Mouse (Mus musculus) forebrain, embryonic 14.5 days (tissue): ENCODE data around the gene Btbd2. TPM values are rescaled to one million over a fixed set of nuclear protein-coding genes. Genes with fewer than 3 reads are reported as not detected.
A peak's percentile ranks its signal among the peaks of the same experiment; 100 is the strongest.

ENCODE experiments used
- ATAC-seq: fragments of 200-750 bp; cut with Nextera tagmentation; 2 replicates; pipeline ENCODE4 v1.8.0; 2017; ENCODE audit warnings: mild to moderate bottlenecking, moderate library complexity
- DNase-seq: peaks from one replicate; pipeline ENCODE4 v3.0.0-alpha.2; 2015; ENCODE audit warnings: low spot score
- H3K27ac ChIP-seq: fragments of 300-500 bp; sonication (generic); 2 replicates; pipeline ENCODE4 v1.5.1; 2014; ENCODE audit warnings: low read depth, mild to moderate bottlenecking, control low read depth, low read length, moderate library complexity
- H3K27me3 ChIP-seq: fragments of 300-500 bp; sonication (generic); replicated peaks from 2 replicates; pipeline ENCODE4 v1.6.1; 2014; ENCODE audit warnings: low read length, control low read depth, mixed read lengths; ENCODE audit not compliant: control insufficient read depth, insufficient read depth
- H3K36me3 ChIP-seq: fragments of 300-500 bp; sonication (generic); 2 replicates; pipeline ENCODE4 v1.6.1; 2014; ENCODE audit warnings: low read length, control low read depth; ENCODE audit not compliant: control insufficient read depth, insufficient read depth
- H3K4me1 ChIP-seq: fragments of 300-500 bp; sonication (generic); 2 replicates; pipeline ENCODE4 v1.6.1; 2014; ENCODE audit warnings: antibody characterized with exemption, low read length, control low read depth; ENCODE audit not compliant: control insufficient read depth, insufficient read depth
- H3K4me2 ChIP-seq: fragments of 300-500 bp; sonication (generic); 2 replicates; pipeline ENCODE4 v1.6.1; 2014; ENCODE audit warnings: mild to moderate bottlenecking, control low read depth, low read length
- H3K4me3 ChIP-seq: fragments of 300-500 bp; sonication (generic); 2 replicates; pipeline ENCODE4 v1.5.1; 2014; ENCODE audit warnings: low read depth, low read length, control low read depth
- H3K9ac ChIP-seq: fragments of 300-500 bp; sonication (generic); 2 replicates; pipeline ENCODE4 v1.6.1; 2014; ENCODE audit warnings: mild to moderate bottlenecking, low read length, control low read depth, moderate library complexity
- H3K9me3 ChIP-seq: fragments of 300-500 bp; sonication (generic); replicated peaks from 2 replicates; pipeline ENCODE4 v1.6.1; 2016; ENCODE audit warnings: low read length, control low read depth, mixed read lengths; ENCODE audit not compliant: control insufficient read depth
- WGBS: fragments of 180-500 bp; shearing (Covaris S2); extraction: QIAGEN DNeasy Blood & Tissue Kit; methylation state at CpG from one replicate; pipeline ENCODE4 v1.1.7; 2014; 5-methylcytosine and 5-hydroxymethylcytosine counted together
- polyA plus RNA-seq: library from polyadenylated mRNA; unstranded; fragments of >200 nt; fragmentation: Nextera tagmentation; extraction: Ambion mirVana; gene quantifications from 2 replicates; pipeline ENCODE4 v1.2.1, GENCODE M21; 2014

Btbd2 gene
- polyA plus RNA-seq, 1 experiment from 2014 or later = 42.6 TPM

- H3K4me1 ChIP-seq = no peaks in the 10 kb centered on the region
- H3K27me3 ChIP-seq = no peaks in the 10 kb centered on the region
- DNase-seq = no peak
- no peak overlapping the region for H3K4me2 ChIP-seq
- no peak overlapping the region for H3K9ac ChIP-seq
- H3K4me3 ChIP-seq = no peak overlapping the region
- no peak for ATAC-seq
- no peak overlapping the region for H3K27ac ChIP-seq
- peaks cover 61% of the 10 kb centered on the region for H3K36me3 ChIP-seq
- 93% methylated on average over 10 of the region's 10 CpGs for WGBS
- H3K9me3 ChIP-seq = no peaks in the 10 kb centered on the region
These were observed 9.9 kb downstream of the Btbd2 start for GRCm38 (mm10) chr10:80646936-80647335.

DNA sequence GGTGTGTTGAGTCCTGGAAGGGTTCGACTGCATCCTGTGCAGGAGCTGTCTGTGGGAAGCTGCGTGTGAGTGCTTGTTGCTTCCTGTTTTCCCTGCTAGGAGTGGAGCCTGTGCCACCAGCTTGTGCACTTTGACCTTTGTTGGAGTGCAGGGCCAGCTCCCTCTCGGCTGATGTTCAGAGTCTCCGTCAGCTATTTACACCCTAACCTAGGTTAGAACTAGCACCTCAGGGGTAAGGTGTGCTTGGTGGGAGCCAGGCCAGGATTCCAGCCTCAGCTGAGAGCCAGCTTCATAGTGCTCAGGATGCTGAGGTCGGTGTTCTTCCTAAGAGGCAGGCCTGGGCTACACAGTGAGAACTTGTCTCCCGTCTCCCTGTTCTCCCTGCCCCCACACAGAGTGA lies 21.5 kb downstream of the Btbd2 start:
- Histone ChIP-seq H3K4me2 (no peak overlapping the region), H3K4me1 (no peaks in the 10 kb centered on the region), H3K9me3 (no peaks in the 10 kb centered on the region), H3K9ac (no peak overlapping the region), H3K27ac (no peak overlapping the region), H3K27me3 (no peaks in the 10 kb centered on the region), H3K36me3 (peaks cover 64% of the 10 kb centered on the region), H3K4me3 (no peak overlapping the region)
- 84% methylated on average over 6 of the region's 6 CpGs for WGBS
- DNase-seq (no peak), ATAC-seq (no peak)

DNA sequence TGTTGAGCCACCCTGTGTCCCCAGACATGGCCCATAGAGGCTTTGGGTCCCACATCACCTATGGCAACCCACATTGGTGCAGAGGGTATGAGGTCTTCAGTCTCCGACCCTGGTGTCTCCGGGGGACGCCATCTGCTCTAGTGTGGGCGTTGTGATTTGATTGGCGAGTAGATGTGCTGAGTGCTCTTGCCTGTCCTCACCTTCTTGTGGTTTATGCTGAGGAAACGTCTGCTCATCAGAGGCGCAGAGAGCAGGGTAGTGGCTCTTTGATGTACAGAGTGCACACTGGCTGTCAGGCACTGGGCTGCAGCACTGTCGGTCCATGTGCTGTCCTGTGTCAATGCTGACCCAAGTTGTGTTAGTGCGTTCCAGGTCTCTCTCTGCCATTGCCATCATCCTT lies 27.9 kb downstream of the Btbd2 start:
- peaks cover 3% of the 10 kb centered on the region for H3K4me1 ChIP-seq
- H3K9ac ChIP-seq = no peak overlapping the region
- H3K4me3 ChIP-seq = no peak overlapping the region
- DNase-seq (no peak), ATAC-seq (no peak)
- no peaks in the 10 kb centered on the region for H3K9me3 ChIP-seq
- no peak overlapping the region for H3K4me2 ChIP-seq
- peaks cover 4% of the 10 kb centered on the region for H3K36me3 ChIP-seq
- 86% methylated on average over 9 of the region's 9 CpGs for WGBS
- H3K27me3 ChIP-seq = no peaks in the 10 kb centered on the region
- H3K27ac ChIP-seq = no peak overlapping the region

GRCm38 (mm10) chr10:80627685-80628084 lies 29.2 kb downstream of the Btbd2 start:
- no peak for DNase-seq

GRCm38 (mm10) chr10:80625764-80626163 lies 31.1 kb downstream of the Btbd2 start:
- no peaks in the 10 kb centered on the region for H3K27me3 ChIP-seq
- H3K4me1 ChIP-seq = peaks cover 14% of the 10 kb centered on the region
- H3K4me3 ChIP-seq = no peak overlapping the region
- no peak for DNase-seq
- H3K9ac ChIP-seq = no peak overlapping the region
- H3K36me3 ChIP-seq = 0 out of 2 replicates have a peak, but pooled peaks cover 4% of the 10 kb centered on the region
- no peak overlapping the region for H3K27ac ChIP-seq
- ATAC-seq = no peak
- 91% methylated on average over 4 of the region's 4 CpGs for WGBS
- no peaks in the 10 kb centered on the region for H3K9me3 ChIP-seq
- no peak overlapping the region for H3K4me2 ChIP-seq

More at GRCm38 (mm10) chr10:80627685-80628084, 29.2 kb downstream of the Btbd2 start:
- H3K36me3 ChIP-seq = 0 out of 2 replicates have a peak, but pooled peaks cover 4% of the 10 kb centered on the region
- no peak for ATAC-seq
- no peaks in the 10 kb centered on the region for H3K9me3 ChIP-seq
- WGBS = 71% methylated on average over 2 of the region's 2 CpGs
- peaks cover 10% of the 10 kb centered on the region for H3K4me1 ChIP-seq
- H3K4me2 ChIP-seq = no peak overlapping the region
- no peak overlapping the region for H3K4me3 ChIP-seq
- no peak overlapping the region for H3K27ac ChIP-seq
- no peak overlapping the region; the same call in 1 of the 2 replicates for H3K9ac ChIP-seq
- H3K27me3 ChIP-seq = no peaks in the 10 kb centered on the region

- Histone ChIP-seq H3K27ac (peak overlapping the region; percentile 68), H3K4me2 (peak overlapping the region; percentile 99), H3K4me1 (peaks cover 14% of the 10 kb centered on the region), H3K36me3 (0 out of 2 replicates have a peak, but pooled peaks cover 4% of the 10 kb centered on the region), H3K4me3 (peak overlapping the region; percentile 90), H3K9me3 (no peaks in the 10 kb centered on the region), H3K9ac (peak overlapping the region; percentile 93), H3K27me3 (no peaks in the 10 kb centered on the region)
- ATAC-seq (no peak), DNase-seq (peak; percentile 13)
- WGBS = 17% methylated on average over 15 of the region's 15 CpGs
These were observed 33.2 kb downstream of the Btbd2 start for GRCm38 (mm10) chr10:80623457-80624191.

DNA sequence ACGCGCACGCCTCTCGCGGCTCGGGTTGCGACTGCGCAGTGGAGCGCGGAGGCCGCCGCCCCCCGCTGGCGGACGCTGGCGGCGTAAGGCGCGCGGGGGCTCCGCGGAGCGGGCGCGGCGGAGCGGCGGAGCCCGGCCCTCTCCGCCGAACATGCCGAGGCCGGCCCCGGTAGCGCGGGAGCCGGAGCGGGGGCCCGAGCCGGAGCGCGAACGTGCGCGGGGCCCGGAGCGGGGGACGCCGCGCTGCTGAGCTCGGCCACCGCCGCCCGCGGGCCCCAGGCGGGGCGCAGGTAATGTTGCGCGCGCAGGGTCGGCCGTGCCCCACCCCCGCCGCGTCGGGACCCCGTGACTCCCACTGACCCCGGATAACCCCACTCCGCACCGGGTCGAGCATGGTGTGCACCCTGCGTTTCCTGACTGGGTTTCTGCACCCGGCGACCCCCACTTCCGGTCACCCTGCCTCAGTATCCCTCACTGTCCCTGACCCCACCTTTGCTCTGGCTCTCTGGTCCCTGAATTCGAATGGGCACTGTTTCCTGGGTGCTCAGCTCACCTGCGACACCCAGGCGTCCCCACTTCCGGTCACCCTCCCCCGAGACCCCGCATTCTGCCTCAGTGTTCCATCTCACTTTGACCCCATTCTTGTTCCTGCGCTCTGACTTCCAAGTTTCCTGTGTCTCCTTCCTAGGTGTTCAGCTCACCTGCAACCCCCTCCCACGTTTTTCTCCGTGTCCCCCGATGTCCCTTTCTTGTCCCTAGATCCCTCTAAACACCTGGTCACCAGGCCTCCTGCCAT lies 34.0 kb downstream of the Btbd2 start, which contains the start of gene Csnk1g2:
Gene Csnk1g2 (plus strand): TSS at position 178 of the 796 bp plus-strand sequence.
- WGBS = under 1% methylated on average over 62 of the region's 85 CpGs
- peak within 1 kb of the TSS; percentile 93 for H3K9ac ChIP-seq
- no peak for DNase-seq

GRCm38 (mm10) chr10:80621940-80622660 lies 34.8 kb downstream of the Btbd2 start:
- H3K9me3 ChIP-seq = no peaks in the 10 kb centered on the region
- under 1% methylated on average over 64 of the region's 64 CpGs for WGBS
- DNase-seq (peak; percentile 100), ATAC-seq (peak; percentile 97)
- peak overlapping the region; percentile 99 for H3K4me2 ChIP-seq
- 0 out of 2 replicates have a peak, but pooled peaks cover 4% of the 10 kb centered on the region for H3K36me3 ChIP-seq
- H3K4me3 ChIP-seq = peak overlapping the region; percentile 90
- peaks cover 14% of the 10 kb centered on the region for H3K4me1 ChIP-seq
- H3K27me3 ChIP-seq = no peaks in the 10 kb centered on the region
- H3K27ac ChIP-seq = peak overlapping the region; percentile 96
- peak overlapping the region; percentile 60 for H3K9ac ChIP-seq

More for the DNA sequence above, 34.0 kb downstream of the Btbd2 start, which contains the start of gene Csnk1g2:
- peaks cover 14% of the 10 kb centered on the region for H3K4me1 ChIP-seq
- H3K9me3 ChIP-seq = no peaks in the 10 kb centered on the region
- 0 out of 2 replicates have a peak, but pooled peaks cover 4% of the 10 kb centered on the region for H3K36me3 ChIP-seq
- peak within 1 kb of the TSS; percentile 96 for H3K27ac ChIP-seq
- no peaks in the 10 kb centered on the region for H3K27me3 ChIP-seq
- H3K4me2 ChIP-seq = peak within 1 kb of the TSS; percentile 99
- no peak for ATAC-seq
- peak within 1 kb of the TSS; percentile 90 for H3K4me3 ChIP-seq
